Mouse (Mus musculus) kidney, embryonic 15.5 days (tissue): ENCODE data around the gene Mettl17. TPM values are rescaled to one million over a fixed set of nuclear protein-coding genes. Genes with fewer than 3 reads are reported as not detected.

Experiments used
- ATAC-seq: fragments of 200-750 bp; cut with Nextera tagmentation; replicated peaks from 2 replicates; pipeline ENCODE4 v1.8.0; 2017; ENCODE audit warnings: moderate TSS enrichment; ENCODE audit not compliant: low FRiP score
- H3K27ac ChIP-seq: fragments of 300-500 bp; sonication (generic); 2 replicates; pipeline ENCODE4 v1.5.1; 2015; ENCODE audit warnings: mild to moderate bottlenecking, inconsistent platforms
- H3K27me3 ChIP-seq: fragments of 300-500 bp; sonication (generic); 2 replicates; pipeline ENCODE4 v1.6.1; 2015; ENCODE audit warnings: inconsistent platforms
- H3K36me3 ChIP-seq: fragments of 300-500 bp; sonication (generic); 2 replicates; pipeline ENCODE4 v1.6.1; 2015; ENCODE audit warnings: inconsistent platforms
- H3K4me1 ChIP-seq: fragments of 300-500 bp; sonication (generic); 2 replicates; pipeline ENCODE4 v1.6.1; 2015; ENCODE audit warnings: inconsistent platforms
- H3K4me2 ChIP-seq: fragments of 300-500 bp; sonication (generic); 2 replicates; pipeline ENCODE4 v1.6.1; 2015; ENCODE audit warnings: moderate library complexity, mild to moderate bottlenecking, inconsistent platforms
- H3K4me3 ChIP-seq: fragments of 300-500 bp; sonication (generic); replicated peaks from 2 replicates; pipeline ENCODE4 v1.5.1; 2015; ENCODE audit warnings: mild to moderate bottlenecking, inconsistent platforms
- H3K9ac ChIP-seq: fragments of 300-500 bp; sonication (generic); 2 replicates; pipeline ENCODE4 v1.6.1; 2015; ENCODE audit warnings: mild to moderate bottlenecking, inconsistent platforms
- H3K9me3 ChIP-seq: fragments of 300-500 bp; sonication (generic); replicated peaks from 2 replicates; pipeline ENCODE4 v1.6.1; 2016; ENCODE audit warnings: inconsistent platforms
- whole genome bisulfite sequencing: fragments of 180-500 bp; shearing (Covaris S2); methylation state at CpG from one replicate; pipeline ENCODE4 v1.1.7; 2015; ENCODE audit warnings: mixed read lengths; 5-methylcytosine and 5-hydroxymethylcytosine counted together
- microRNA-seq: library from miRNA; unstranded; fragments of <30 nt; microRNA quantifications from one replicate; pipeline ENCODE4, GENCODE M21; 2016
- polyA plus RNA-seq: library from polyadenylated mRNA; unstranded; fragments of >200 nt; fragmentation: Nextera tagmentation; extraction: Ambion mirVana; gene quantifications from 2 replicates; pipeline ENCODE4 v1.2.1, GENCODE M21; 2015

Mettl17 gene
- polyA plus RNA-seq, 1 experiment from 2014 or later = 60.3 TPM

DNA sequence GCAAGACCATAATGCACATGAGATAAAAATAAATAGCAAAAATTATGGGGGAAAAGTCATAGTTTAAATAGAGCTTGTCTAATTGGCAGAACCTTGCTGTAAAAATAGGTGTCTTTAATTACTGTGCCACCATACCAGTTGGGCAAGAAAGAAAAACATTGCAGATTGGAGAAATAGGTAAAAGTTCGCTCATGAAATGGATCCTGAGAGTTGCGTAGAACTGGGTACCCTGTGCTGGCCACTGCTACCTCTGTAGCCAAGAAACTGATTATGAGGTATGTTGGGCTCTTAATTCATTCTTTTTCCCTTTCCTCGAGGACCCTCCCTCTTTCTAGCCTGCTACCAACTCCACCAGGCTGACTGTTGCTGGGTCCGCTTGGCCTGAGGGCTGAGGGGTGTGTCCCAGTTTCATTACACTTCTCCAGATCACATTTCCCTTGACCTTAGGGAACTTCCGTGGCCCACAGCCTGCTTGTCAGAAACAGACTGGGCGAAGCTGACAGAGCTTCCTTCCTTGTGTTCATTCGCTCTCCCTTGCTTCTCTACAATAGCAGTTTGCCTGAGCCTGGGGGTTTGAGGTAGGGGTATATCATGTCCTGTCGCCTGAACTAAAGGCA lies 56.4 kb downstream of the Mettl17 start:
- H3K4me1 ChIP-seq = peaks cover 16% of the 10 kb centered on the region
- H3K9me3 ChIP-seq = 0 out of 2 replicates have a peak, but pooled peaks cover 3% of the 10 kb centered on the region
- 26% methylated on average over 8 of the region's 8 CpGs for WGBS
- H3K4me2 ChIP-seq = peak overlapping the region; percentile 14
- H3K36me3 ChIP-seq = no peaks in the 10 kb centered on the region
- H3K4me3 ChIP-seq = no peak overlapping the region
- no peak overlapping the region for H3K9ac ChIP-seq
- H3K27ac ChIP-seq = peak overlapping the region; percentile 28; the same call in 1 of the 2 replicates
- no peaks in the 10 kb centered on the region for H3K27me3 ChIP-seq
- peak; percentile 85 for ATAC-seq

DNA sequence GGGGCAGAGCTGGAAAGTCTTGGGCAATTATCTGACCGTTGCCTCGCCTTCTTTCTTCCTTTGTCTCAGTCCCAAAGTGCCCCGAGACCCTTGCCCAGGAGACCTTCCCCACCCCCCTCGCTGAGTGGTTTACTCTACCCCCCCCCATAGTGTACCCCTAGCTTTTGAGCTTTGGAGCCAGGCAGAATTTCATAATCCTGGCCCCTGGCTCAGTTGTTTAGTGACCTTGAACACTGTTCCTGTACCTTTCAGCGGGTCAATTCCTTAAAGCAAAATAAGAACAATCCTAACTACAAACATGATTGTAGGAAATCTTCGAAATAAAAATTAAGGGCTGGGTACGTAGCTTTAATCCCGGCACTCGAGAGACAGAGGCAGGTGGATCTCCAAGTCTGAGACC lies 56.9 kb downstream of the Mettl17 start:
- H3K27me3 ChIP-seq = no peaks in the 10 kb centered on the region
- WGBS = 55% methylated on average over 9 of the region's 9 CpGs
- peak overlapping the region; percentile 28; the same call in 1 of the 2 replicates for H3K27ac ChIP-seq
- H3K36me3 ChIP-seq = no peaks in the 10 kb centered on the region
- peaks cover 16% of the 10 kb centered on the region for H3K4me1 ChIP-seq
- H3K9me3 ChIP-seq = no peaks in the 10 kb centered on the region
- H3K4me2 ChIP-seq = peak overlapping the region; percentile 14; the same call in 1 of the 2 replicates
- H3K9ac ChIP-seq = no peak overlapping the region
- H3K4me3 ChIP-seq = no peak overlapping the region
- ATAC-seq = no peak

DNA sequence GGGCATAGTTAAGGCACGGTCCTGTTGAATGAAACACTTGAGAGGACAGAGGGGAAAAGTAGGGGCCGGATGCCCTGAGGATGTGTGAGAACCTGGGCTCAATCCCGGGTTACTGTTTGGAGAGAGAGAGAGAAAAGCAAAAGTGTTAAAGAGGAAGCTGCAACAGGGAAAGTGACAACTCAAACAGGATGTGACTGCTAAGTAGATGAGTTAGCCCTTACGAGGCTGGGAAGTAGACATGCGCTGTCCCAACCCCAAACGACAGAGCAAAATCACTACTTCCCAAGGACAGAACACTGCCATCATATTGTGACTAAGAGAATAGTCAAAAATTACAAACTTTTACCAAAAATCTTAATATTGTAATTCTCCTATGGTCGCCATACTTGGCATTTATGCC lies 57.6 kb downstream of the Mettl17 start:
- WGBS = 45% methylated on average over 7 of the region's 7 CpGs
- Histone ChIP-seq H3K27ac (no peak overlapping the region), H3K36me3 (no peaks in the 10 kb centered on the region), H3K9me3 (no peaks in the 10 kb centered on the region), H3K9ac (no peak overlapping the region), H3K4me3 (no peak overlapping the region), H3K27me3 (no peaks in the 10 kb centered on the region), H3K4me2 (no peak overlapping the region), H3K4me1 (peaks cover 16% of the 10 kb centered on the region)
- no peak for ATAC-seq

Small RNA genes within 50 kb of the gene (microRNA-seq; reads per million reads assigned to microRNA genes)
- not detected for gene Gm27375

Other genes starting within 250 kb of the Mettl17 start
- not detected in 2 replicates for gene Gm4181, start 249.2 kb upstream of the Mettl17 start, polyA plus RNA-seq
- gene Gm17079, start 189.4 kb upstream of the Mettl17 start, polyA plus RNA-seq = not detected in 2 replicates
- gene Gm5800, start 167.7 kb upstream of the Mettl17 start, polyA plus RNA-seq = not detected in 2 replicates
- not detected in 2 replicates for gene Ang4, start 111.3 kb upstream of the Mettl17 start, polyA plus RNA-seq
- not detected in 2 replicates for gene AY358078, start 84.8 kb upstream of the Mettl17 start, polyA plus RNA-seq
- gene Ear6, start 31.1 kb upstream of the Mettl17 start, polyA plus RNA-seq = not detected in 2 replicates
- 0.48 and 0.53 TPM in 2 replicates for gene Slc39a2, start 8.0 kb downstream of the Mettl17 start, polyA plus RNA-seq
- gene Ndrg2, start 29.3 kb downstream of the Mettl17 start, polyA plus RNA-seq = 39.0 and 46.3 TPM in 2 replicates
- gene Tppp2, start 33.6 kb downstream of the Mettl17 start, polyA plus RNA-seq = not detected in 2 replicates
- gene Rnase13, start 37.9 kb downstream of the Mettl17 start, polyA plus RNA-seq = not detected in 2 replicates
- gene Arhgef40, start 99.9 kb downstream of the Mettl17 start, polyA plus RNA-seq = 86.1 and 105 TPM in 2 replicates
- gene Tmem253, start 130.8 kb downstream of the Mettl17 start, polyA plus RNA-seq = 0.93 and 1.1 TPM in 2 replicates
- gene Zfp219, start 135.9 kb downstream of the Mettl17 start, polyA plus RNA-seq = 38.5 and 43.8 TPM in 2 replicates
- gene Olfr221, start 157.6 kb downstream of the Mettl17 start, polyA plus RNA-seq = not detected in 2 replicates
- gene Hnrnpc, start 219.2 kb downstream of the Mettl17 start, polyA plus RNA-seq = 682 and 728 TPM in 2 replicates
- 79.3 and 81.1 TPM in 2 replicates for gene Rpgrip1, start 225.9 kb downstream of the Mettl17 start, polyA plus RNA-seq